Mouse (Mus musculus) testis, adult 2 months (tissue): ENCODE data around the gene Ostn.

Source experiments
- CTCF ChIP-seq: fragments of 200-500 bp; IDR thresholded peaks from 2 replicates; pipeline ENCODE4 v1.5.1; 2012; ENCODE audit warnings: low read depth, mild to moderate bottlenecking, inconsistent platforms, low read length, moderate library complexity; ENCODE audit not compliant: control insufficient read depth, insufficient read depth, insufficient replicate concordance
- POLR2A ChIP-seq: fragments of 200-500 bp; IDR thresholded peaks from 2 replicates; pipeline ENCODE4 v1.6.1; 2012; ENCODE audit warnings: low read depth, mild to moderate bottlenecking, inconsistent platforms, low read length, moderate library complexity; ENCODE audit not compliant: control insufficient read depth

DNA sequence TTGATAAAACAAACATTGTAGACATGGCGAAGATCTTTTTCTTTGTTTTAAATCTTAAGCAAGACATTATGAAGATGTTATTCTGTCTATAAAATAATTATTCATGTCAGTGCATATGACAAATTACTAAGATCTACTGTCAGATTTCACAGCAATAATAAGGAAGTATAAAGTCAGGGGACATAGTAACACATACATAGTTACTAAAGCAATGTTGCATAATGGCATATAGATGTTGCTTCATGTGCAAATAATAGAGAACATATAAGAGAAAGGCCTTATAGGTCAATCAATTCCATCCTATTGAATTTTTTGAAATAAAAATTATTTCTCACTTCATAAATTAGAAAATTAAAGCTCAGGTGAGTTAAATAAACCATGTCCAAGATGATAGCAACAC lies 11.8 kb downstream of the Ostn start:
- TF ChIP-seq CTCF: no peak
- TF ChIP-seq POLR2A: no peak
